Mouse (Mus musculus) ES-E14 (cell line): ENCODE data around the gene Adora1. TPM values are rescaled to one million over a fixed set of nuclear protein-coding genes. Genes with fewer than 3 reads are reported as not detected.

Experiments used
- DNase-seq: peaks from one replicate; pipeline ENCODE4 v3.0.0-alpha.2; 2013; ENCODE audit warnings: low read depth, low spot score
- H3K27ac ChIP-seq: 2 replicates; pipeline ENCODE4 v1.5.1; 2012; ENCODE audit warnings: low read depth, mild to moderate bottlenecking, low read length, moderate library complexity, mixed read lengths; ENCODE audit not compliant: poor library complexity, insufficient read depth, severe bottlenecking
- H3K36me3 ChIP-seq: 2 replicates; pipeline ENCODE4 v1.6.1; 2012; ENCODE audit warnings: mild to moderate bottlenecking, low read length, moderate library complexity, mixed read lengths; ENCODE audit not compliant: control insufficient read depth, poor library complexity, insufficient read depth, severe bottlenecking
- H3K4me1 ChIP-seq, 2 experiments: fragments of 150-350 bp in 1 of 2; sonication (generic) in 1 of 2; 2 replicates each; pipeline ENCODE4 v1.6.1; 2012; ENCODE audit warnings: low read length in 2 of 2, mild to moderate bottlenecking in 1 of 2, mixed read lengths in 1 of 2; ENCODE audit not compliant: control insufficient read depth in 2 of 2, insufficient read depth in 2 of 2, poor library complexity in 1 of 2
- H3K4me3 ChIP-seq, 2 experiments: fragments of 150-350 bp in 1 of 2; sonication (generic) in 1 of 2; 2 replicates each; pipeline ENCODE4 v1.5.1; 2012; ENCODE audit warnings: low read length in 2 of 2, low read depth in 1 of 2, mild to moderate bottlenecking in 1 of 2, mixed read lengths in 1 of 2; ENCODE audit not compliant: insufficient read depth in 1 of 2, poor library complexity in 1 of 2, severe bottlenecking in 1 of 2
- H3K9ac ChIP-seq: 2 replicates; pipeline ENCODE4 v1.6.1; 2012; ENCODE audit warnings: low read depth, mild to moderate bottlenecking, low read length, mixed read lengths; ENCODE audit not compliant: poor library complexity, insufficient read depth, severe bottlenecking
- H3K9me3 ChIP-seq: fragments of 150-350 bp; sonication (generic); 2 replicates; pipeline ENCODE4 v1.6.1; 2012; ENCODE audit warnings: low read depth, mild to moderate bottlenecking, low read length; ENCODE audit not compliant: control insufficient read depth, insufficient read depth
- CHD2 ChIP-seq: IDR thresholded peaks from 2 replicates; pipeline ENCODE4 v1.6.1; 2014; ENCODE audit warnings: mild to moderate bottlenecking, low read depth, low read length, inconsistent platforms
- HCFC1 ChIP-seq: IDR thresholded peaks from 2 replicates; pipeline ENCODE4 v1.6.1; 2012; ENCODE audit warnings: low read length, inconsistent platforms, borderline replicate concordance; ENCODE audit not compliant: insufficient read depth
- MAFK ChIP-seq: IDR thresholded peaks from 2 replicates; pipeline ENCODE4 v1.6.1; 2014; ENCODE audit warnings: mild to moderate bottlenecking, low read depth, low read length, inconsistent platforms; ENCODE audit not compliant: insufficient read depth
- ZC3H11A ChIP-seq: IDR thresholded peaks from 2 replicates; pipeline ENCODE4 v1.6.1; 2012; ENCODE audit warnings: low read depth, mild to moderate bottlenecking, inconsistent platforms, low read length, borderline replicate concordance
- ZNF384 ChIP-seq: IDR thresholded peaks from 2 replicates; pipeline ENCODE4 v1.6.1; 2012; ENCODE audit warnings: low read depth, low read length, inconsistent platforms
- in situ Hi-C, 2 experiments: fragments of 600-800 bp; cut with MboI; formaldehyde crosslinking; loops; one replicate each; pipeline ENCODE4 v1.15.1; 2025; ENCODE audit warnings: low sequenced_read_pairs in 2 of 2, inconsistent platforms in 1 of 2; ENCODE audit not compliant: unreplicated experiment in 2 of 2
- total RNA-seq: library from RNA; depleted of rRNA; stranded (reverse); fragments of 300-350 nt; gene quantifications from 2 replicates; pipeline ENCODE4 v1.2.3, GENCODE M21; 2012

The Adora1 gene
- total RNA-seq, 1 experiment = 0.58 TPM

- no peak overlapping the region for H3K27ac ChIP-seq
Measured at GRCm38 (mm10) chr1:134225375-134225774, 9.9 kb downstream of the Adora1 start.

GRCm38 (mm10) chr1:134224649-134225227 lies 10.5 kb downstream of the Adora1 start:
- no peak for DNase-seq
- H3K36me3 ChIP-seq = no peaks in the 10 kb centered on the region
- no peaks in the 10 kb centered on the region for H3K9me3 ChIP-seq
- in situ Hi-C loops = no loop called here
- no peaks in the 10 kb centered on the region for H3K4me1 ChIP-seq
- no peak overlapping the region for H3K9ac ChIP-seq
- TF ChIP-seq ZC3H11A = no peak
- TF ChIP-seq HCFC1 = no peak
- TF ChIP-seq ZNF384 = no peak
- TF ChIP-seq MAFK = no peak
- no peak for TF ChIP-seq CHD2
- no peak overlapping the region for H3K27ac ChIP-seq
- no peak overlapping the region for H3K4me3 ChIP-seq

More at GRCm38 (mm10) chr1:134225375-134225774, 9.9 kb downstream of the Adora1 start:
- H3K36me3 ChIP-seq = no peaks in the 10 kb centered on the region
- in situ Hi-C loops = no loop called here
- H3K4me1 ChIP-seq = no peaks in the 10 kb centered on the region
- H3K4me3 ChIP-seq = no peak overlapping the region
- H3K9ac ChIP-seq = no peak overlapping the region
- TF ChIP-seq CHD2 (no peak), MAFK (no peak), HCFC1 (no peak), ZNF384 (no peak), ZC3H11A (no peak)
- no peak for DNase-seq
- H3K9me3 ChIP-seq = no peaks in the 10 kb centered on the region

GRCm38 (mm10) chr1:134222122-134223055 lies 12.8 kb downstream of the Adora1 start:
- no peak for DNase-seq
- Histone ChIP-seq H3K9me3 (no peaks in the 10 kb centered on the region), H3K4me3 (no peak overlapping the region), H3K27ac (no peak overlapping the region), H3K4me1 (peaks cover 0 to 9% of the 10 kb centered on the region in 2 experiments; a peak in 2 of 4 replicates), H3K9ac (no peak overlapping the region), H3K36me3 (no peaks in the 10 kb centered on the region)
- no peak for TF ChIP-seq MAFK
- no peak for TF ChIP-seq CHD2
- no peak for TF ChIP-seq HCFC1
- no peak for TF ChIP-seq ZNF384
- TF ChIP-seq ZC3H11A = no peak
- in situ Hi-C loops = no loop called here

- H3K4me1 ChIP-seq = peaks cover 4 to 19% of the 10 kb centered on the region in 2 experiments; a peak in 3 of 4 replicates
- no peaks in the 10 kb centered on the region for H3K9me3 ChIP-seq
- no peaks in the 10 kb centered on the region for H3K36me3 ChIP-seq
- TF ChIP-seq CHD2 (no peak), MAFK (no peak), HCFC1 (no peak), ZC3H11A (no peak), ZNF384 (no peak)
- in situ Hi-C loops = no loop called here
- DNase-seq = no peak
- H3K4me3 ChIP-seq = no peak overlapping the region
- H3K27ac ChIP-seq = no peak overlapping the region
- no peak overlapping the region for H3K9ac ChIP-seq
Measured at GRCm38 (mm10) chr1:134221172-134221571, 14.1 kb downstream of the Adora1 start.
